Mouse (Mus musculus): ENCODE data around the gene Zfp61. TPM values are rescaled to one million over a fixed set of nuclear protein-coding genes. Genes with fewer than 3 reads are reported as not detected.

Zfp61 gene
- polyA plus RNA-seq, 1 experiment from 2014 or later = 21.7 TPM

DNA sequence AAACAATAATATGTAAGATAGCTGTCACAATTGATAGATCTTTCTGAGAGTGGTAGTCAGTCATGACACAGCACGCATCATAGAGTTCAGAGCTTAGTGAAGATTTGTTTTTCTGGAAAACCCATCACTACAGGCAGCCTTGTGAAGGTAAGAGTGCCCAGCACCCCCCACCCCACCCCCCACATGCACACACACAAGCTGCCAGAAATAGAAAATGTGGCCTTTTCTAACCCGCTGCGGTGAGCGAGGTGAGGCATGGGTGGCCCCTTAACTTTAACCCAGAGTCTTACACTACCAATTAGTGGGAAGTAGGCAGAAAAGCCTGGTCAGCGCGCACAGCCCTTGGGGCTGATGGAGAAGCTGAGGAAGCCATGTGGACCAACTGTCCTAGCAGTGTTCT lies 29.8 kb downstream of the Zfp61 start:
- no peaks in the 10 kb centered on the region for H3K27me3 ChIP-seq (replicated peaks; ENCODE audit: control insufficient read depth, insufficient read depth, low read length)
- H3K27ac ChIP-seq (ENCODE audit: low read length) = no peak overlapping the region
- no peak overlapping the region for H3K9ac ChIP-seq (ENCODE audit: low read depth, low read length)
- ATAC-seq = no peak
- no peak overlapping the region for H3K4me3 ChIP-seq (ENCODE audit: low read length)
- peaks cover 4% of the 10 kb centered on the region; the same call in 1 of the 2 replicates for H3K4me1 ChIP-seq (ENCODE audit: control insufficient read depth, insufficient read depth, low read length)
- H3K36me3 ChIP-seq (ENCODE audit: control insufficient read depth, insufficient read depth, low read length) = peaks cover 5% of the 10 kb centered on the region; the same call in 1 of the 2 replicates
- WGBS = 90% methylated on average over 6 of the region's 6 CpGs
- H3K9me3 ChIP-seq (ENCODE audit: control insufficient read depth, low read length) = no peaks in the 10 kb centered on the region
- H3K4me2 ChIP-seq (ENCODE audit: low read depth, low read length) = no peak overlapping the region

DNA sequence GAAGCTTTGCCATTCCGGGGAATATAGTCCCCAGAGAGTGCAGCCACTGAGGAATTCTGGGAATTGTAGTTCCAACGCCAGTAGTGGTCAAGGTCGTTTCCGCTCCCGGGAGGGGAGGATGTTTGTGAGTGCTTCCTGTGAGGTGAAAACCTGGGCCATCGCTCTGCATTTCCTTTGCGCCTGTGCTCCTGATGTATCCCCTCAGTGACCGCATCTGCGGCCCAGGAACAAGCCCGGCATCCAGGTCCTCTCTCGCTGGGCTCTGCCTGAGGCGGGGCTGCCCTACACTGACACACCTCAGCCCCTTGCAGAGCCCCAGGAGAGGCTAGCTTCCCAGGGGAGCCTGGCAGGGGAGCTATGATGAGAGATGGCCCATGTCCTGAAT lies 30.8 kb downstream of the Zfp61 start, which contains the start of gene Zfp93:
Gene Zfp93 (plus strand): TSS at position 133 of the 385 bp plus-strand sequence.
- peak; percentile 98 for ATAC-seq
- 0% methylated on average over 12 of the region's 12 CpGs for WGBS

DNA sequence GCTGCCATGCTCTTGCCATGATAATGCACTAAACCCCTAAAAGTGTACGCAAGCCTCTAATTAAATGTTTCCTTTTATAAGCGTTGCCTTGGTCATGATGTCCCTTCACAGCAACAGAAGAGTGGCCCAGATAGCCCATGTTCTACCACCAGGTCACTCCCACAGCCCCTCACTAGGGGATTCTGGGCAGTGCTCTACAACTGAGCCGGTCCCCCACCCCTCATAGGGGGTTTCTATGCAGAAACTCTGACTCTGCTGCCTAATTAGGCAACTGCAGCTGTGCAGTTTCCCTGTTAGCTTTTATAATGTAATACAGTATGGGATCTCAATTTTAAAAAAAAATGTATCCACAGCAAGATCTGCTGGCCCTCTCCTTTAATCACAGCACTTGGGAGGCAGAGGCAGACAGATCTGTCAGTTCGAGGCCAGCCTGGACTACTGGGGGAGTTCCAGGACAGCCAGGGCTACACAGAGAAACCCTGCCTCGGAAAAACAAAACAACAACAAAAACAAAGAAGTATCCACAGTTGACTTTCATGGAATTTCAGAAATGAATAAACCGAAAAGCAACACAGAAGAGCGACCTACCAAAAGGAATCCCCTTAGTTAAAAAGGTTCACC lies 31.3 kb downstream of the Zfp61 start:
- H3K9ac ChIP-seq (ENCODE audit: low read depth, low read length) = peak overlapping the region; percentile 80
- peak; percentile 73 for ATAC-seq
- H3K27me3 ChIP-seq (replicated peaks; ENCODE audit: control insufficient read depth, insufficient read depth, low read length) = no peaks in the 10 kb centered on the region
- H3K36me3 ChIP-seq (ENCODE audit: control insufficient read depth, insufficient read depth, low read length) = peaks cover 3% of the 10 kb centered on the region; the same call in 1 of the 2 replicates
- H3K9me3 ChIP-seq (ENCODE audit: control insufficient read depth, low read length) = no peaks in the 10 kb centered on the region
- no peak overlapping the region for H3K27ac ChIP-seq (ENCODE audit: low read length)
- whole genome bisulfite sequencing = 34% methylated on average over 7 of the region's 7 CpGs
- H3K4me2 ChIP-seq (ENCODE audit: low read depth, low read length) = peak overlapping the region; percentile 74
- peak overlapping the region; percentile 87 for H3K4me3 ChIP-seq (ENCODE audit: low read length)
- peaks cover 4% of the 10 kb centered on the region; the same call in 1 of the 2 replicates for H3K4me1 ChIP-seq (ENCODE audit: control insufficient read depth, insufficient read depth, low read length)

More for the DNA sequence above, 30.8 kb downstream of the Zfp61 start, which contains the start of gene Zfp93:
- H3K27me3 ChIP-seq (replicated peaks; ENCODE audit: control insufficient read depth, insufficient read depth, low read length) = no peaks in the 10 kb centered on the region
- H3K4me2 ChIP-seq (ENCODE audit: low read depth, low read length) = peak within 1 kb of the TSS; percentile 74
- H3K4me1 ChIP-seq (ENCODE audit: control insufficient read depth, insufficient read depth, low read length) = peaks cover 4% of the 10 kb centered on the region; the same call in 1 of the 2 replicates
- no peaks in the 10 kb centered on the region for H3K9me3 ChIP-seq (ENCODE audit: control insufficient read depth, low read length)
- peak within 1 kb of the TSS; percentile 80 for H3K9ac ChIP-seq (ENCODE audit: low read depth, low read length)
- peaks cover 5% of the 10 kb centered on the region; the same call in 1 of the 2 replicates for H3K36me3 ChIP-seq (ENCODE audit: control insufficient read depth, insufficient read depth, low read length)
- H3K27ac ChIP-seq (ENCODE audit: low read length) = peak within 1 kb of the TSS; percentile 46; the same call in 1 of the 2 replicates
- H3K4me3 ChIP-seq (ENCODE audit: low read length) = peak within 1 kb of the TSS; percentile 87

DNA sequence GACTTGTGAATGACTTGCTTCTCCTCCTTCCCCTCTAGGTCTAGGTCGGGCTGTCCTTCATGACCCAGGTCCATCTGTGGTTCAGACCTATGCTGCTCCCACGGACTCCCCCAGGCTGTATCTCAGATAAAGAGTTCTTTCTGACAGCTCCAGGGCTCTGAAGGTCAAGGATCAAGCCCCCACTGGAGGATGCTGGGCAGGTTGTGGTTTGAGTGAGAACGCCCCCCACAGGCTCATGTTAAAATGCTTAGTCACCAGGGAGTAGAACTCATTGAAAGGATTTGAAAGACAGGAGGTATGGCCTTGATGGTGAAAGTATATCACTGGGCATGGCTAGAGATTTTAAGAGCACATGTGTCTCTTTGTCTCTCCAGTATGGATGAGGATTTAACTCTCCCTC lies 31.8 kb downstream of the Zfp61 start:
- no peak overlapping the region for H3K4me3 ChIP-seq (ENCODE audit: low read length)
- peaks cover 4% of the 10 kb centered on the region; the same call in 1 of the 2 replicates for H3K4me1 ChIP-seq (ENCODE audit: control insufficient read depth, insufficient read depth, low read length)
- H3K27me3 ChIP-seq (replicated peaks; ENCODE audit: control insufficient read depth, insufficient read depth, low read length) = no peaks in the 10 kb centered on the region
- H3K36me3 ChIP-seq (ENCODE audit: control insufficient read depth, insufficient read depth, low read length) = no peaks in the 10 kb centered on the region
- 81% methylated on average over 3 of the region's 3 CpGs for WGBS
- ATAC-seq = no peak
- no peak overlapping the region for H3K9ac ChIP-seq (ENCODE audit: low read depth, low read length)
- H3K9me3 ChIP-seq (ENCODE audit: control insufficient read depth, low read length) = no peaks in the 10 kb centered on the region
- no peak overlapping the region for H3K27ac ChIP-seq (ENCODE audit: low read length)
- no peak overlapping the region for H3K4me2 ChIP-seq (ENCODE audit: low read depth, low read length)

DNA sequence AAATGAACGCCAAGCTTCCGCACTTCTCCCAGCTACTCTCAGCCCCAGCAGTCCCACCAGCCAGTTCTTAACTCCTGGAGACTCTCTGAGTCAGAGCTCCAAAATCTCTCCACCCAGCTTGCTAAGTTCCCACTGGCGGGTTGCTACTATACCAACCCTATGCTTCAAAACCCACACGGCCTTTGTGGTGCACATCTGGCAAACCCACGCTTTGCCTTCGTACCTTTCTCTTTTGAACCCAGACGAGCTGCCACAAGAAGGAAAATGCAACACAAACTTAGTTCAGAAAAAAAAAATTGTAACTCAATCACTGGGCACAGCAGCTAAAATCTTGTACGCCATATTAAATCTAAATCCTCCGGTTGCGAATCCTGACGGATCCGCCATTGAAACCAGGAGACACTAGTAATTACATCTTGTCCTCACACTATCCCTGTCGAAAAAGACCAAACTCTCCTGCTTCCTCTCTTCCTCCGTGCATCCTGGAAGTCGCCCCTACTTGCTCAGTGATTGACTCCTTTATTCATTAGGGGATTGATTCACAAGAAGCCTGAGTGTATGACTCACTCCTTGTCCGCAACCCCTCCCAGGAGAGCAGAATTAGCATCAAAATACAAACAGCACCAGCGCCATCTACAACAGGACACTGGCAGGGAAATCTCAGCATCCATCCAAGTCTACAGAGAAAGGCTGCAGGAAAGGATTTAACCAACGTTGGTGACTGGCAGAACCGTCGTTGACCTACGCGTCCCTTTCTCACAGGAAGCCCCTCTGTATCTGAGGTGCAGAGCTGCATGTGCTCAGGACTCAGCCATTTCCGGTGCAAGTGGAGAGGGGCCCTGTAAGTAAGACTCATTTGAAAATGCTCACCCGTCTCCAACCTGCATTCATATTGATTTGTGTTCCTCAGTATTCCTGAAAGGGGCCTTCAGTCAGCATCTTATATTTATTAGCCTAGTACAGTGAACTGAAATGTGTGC lies 32.6 kb downstream of the Zfp61 start:
- ATAC-seq = no peak
- H3K4me2 ChIP-seq (ENCODE audit: low read depth, low read length) = no peak overlapping the region
- H3K4me1 ChIP-seq (ENCODE audit: control insufficient read depth, insufficient read depth, low read length) = peaks cover 4% of the 10 kb centered on the region; the same call in 1 of the 2 replicates
- no peak overlapping the region for H3K27ac ChIP-seq (ENCODE audit: low read length)
- H3K27me3 ChIP-seq (replicated peaks; ENCODE audit: control insufficient read depth, insufficient read depth, low read length) = no peaks in the 10 kb centered on the region
- H3K36me3 ChIP-seq (ENCODE audit: control insufficient read depth, insufficient read depth, low read length) = no peaks in the 10 kb centered on the region
- no peak overlapping the region for H3K9ac ChIP-seq (ENCODE audit: low read depth, low read length)
- H3K9me3 ChIP-seq (ENCODE audit: control insufficient read depth, low read length) = no peaks in the 10 kb centered on the region
- no peak overlapping the region for H3K4me3 ChIP-seq (ENCODE audit: low read length)
- WGBS = 77% methylated on average over 24 of the region's 24 CpGs

DNA sequence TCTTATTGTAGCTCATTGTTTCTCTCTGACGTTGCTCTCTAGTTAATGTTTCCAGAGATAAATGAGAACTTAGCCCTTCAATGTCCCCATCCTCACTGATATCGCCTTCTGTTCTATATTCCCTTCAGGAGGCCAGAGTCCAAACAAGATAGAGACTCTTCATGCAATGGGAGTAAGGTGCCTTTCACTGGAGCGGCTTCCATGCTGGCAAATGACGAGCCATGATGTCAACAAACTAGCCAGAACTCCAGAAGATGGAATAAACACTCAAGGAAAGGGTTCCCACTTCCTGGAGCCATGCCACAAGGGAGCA lies 41.1 kb downstream of the Zfp61 start:
- Histone ChIP-seq H3K4me3 (ENCODE audit: low read length) (no peak overlapping the region), H3K9me3 (ENCODE audit: control insufficient read depth, low read length) (no peaks in the 10 kb centered on the region), H3K36me3 (ENCODE audit: control insufficient read depth, insufficient read depth, low read length) (0 out of 2 replicates have a peak, but pooled peaks cover 3% of the 10 kb centered on the region), H3K4me2 (ENCODE audit: low read depth, low read length) (no peak overlapping the region), H3K4me1 (ENCODE audit: control insufficient read depth, insufficient read depth, low read length) (peaks cover 4% of the 10 kb centered on the region), H3K27me3 (replicated peaks; ENCODE audit: control insufficient read depth, insufficient read depth, low read length) (no peaks in the 10 kb centered on the region), H3K27ac (ENCODE audit: low read length) (no peak overlapping the region), H3K9ac (ENCODE audit: low read depth, low read length) (no peak overlapping the region)
- peak; percentile 59; the same call in 1 of the 2 replicates for ATAC-seq
- WGBS = 79% methylated on average over 4 of the region's 4 CpGs

DNA sequence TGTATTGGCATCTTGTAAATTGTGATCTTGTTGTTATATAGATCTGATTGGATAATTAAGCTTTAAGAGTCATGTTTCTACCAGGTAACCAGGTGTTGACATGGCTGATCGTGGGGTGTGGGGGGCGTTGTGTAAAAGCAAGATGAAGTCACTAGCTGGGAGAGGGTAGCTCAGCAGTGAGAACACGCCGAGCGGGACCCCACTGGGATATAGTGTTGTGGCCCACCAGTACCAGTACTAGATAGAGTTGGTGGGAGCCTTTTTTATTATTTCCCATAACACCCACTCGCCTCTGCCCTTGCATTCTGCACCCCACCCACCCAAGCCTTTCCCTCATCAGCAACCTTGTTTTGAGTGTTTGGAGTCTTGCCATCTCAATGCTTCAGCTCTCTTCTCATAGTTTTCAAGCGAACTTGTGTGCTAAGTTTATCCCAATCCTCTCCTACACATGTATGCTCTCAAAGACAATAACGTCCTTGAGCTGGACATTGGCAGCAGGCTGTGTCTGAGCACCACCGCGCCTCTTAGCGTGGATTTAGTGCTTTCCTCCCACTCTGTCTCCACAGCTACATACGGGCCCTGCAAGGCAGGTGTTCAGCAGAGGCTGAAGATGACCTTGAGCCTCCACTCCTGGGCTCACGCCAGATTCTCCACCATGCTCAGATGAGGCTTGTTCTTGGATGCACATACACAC lies 41.6 kb downstream of the Zfp61 start:
- H3K27me3 ChIP-seq (replicated peaks; ENCODE audit: control insufficient read depth, insufficient read depth, low read length) = no peaks in the 10 kb centered on the region
- no peak overlapping the region for H3K9ac ChIP-seq (ENCODE audit: low read depth, low read length)
- H3K9me3 ChIP-seq (ENCODE audit: control insufficient read depth, low read length) = no peaks in the 10 kb centered on the region
- ATAC-seq = no peak
- H3K4me2 ChIP-seq (ENCODE audit: low read depth, low read length) = no peak overlapping the region
- WGBS = 88% methylated on average over 13 of the region's 13 CpGs
- H3K4me3 ChIP-seq (ENCODE audit: low read length) = no peak overlapping the region
- peaks cover 5% of the 10 kb centered on the region for H3K4me1 ChIP-seq (ENCODE audit: control insufficient read depth, insufficient read depth, low read length)
- no peak overlapping the region for H3K27ac ChIP-seq (ENCODE audit: low read length)
- H3K36me3 ChIP-seq (ENCODE audit: control insufficient read depth, insufficient read depth, low read length) = 0 out of 2 replicates have a peak, but pooled peaks cover 3% of the 10 kb centered on the region

DNA sequence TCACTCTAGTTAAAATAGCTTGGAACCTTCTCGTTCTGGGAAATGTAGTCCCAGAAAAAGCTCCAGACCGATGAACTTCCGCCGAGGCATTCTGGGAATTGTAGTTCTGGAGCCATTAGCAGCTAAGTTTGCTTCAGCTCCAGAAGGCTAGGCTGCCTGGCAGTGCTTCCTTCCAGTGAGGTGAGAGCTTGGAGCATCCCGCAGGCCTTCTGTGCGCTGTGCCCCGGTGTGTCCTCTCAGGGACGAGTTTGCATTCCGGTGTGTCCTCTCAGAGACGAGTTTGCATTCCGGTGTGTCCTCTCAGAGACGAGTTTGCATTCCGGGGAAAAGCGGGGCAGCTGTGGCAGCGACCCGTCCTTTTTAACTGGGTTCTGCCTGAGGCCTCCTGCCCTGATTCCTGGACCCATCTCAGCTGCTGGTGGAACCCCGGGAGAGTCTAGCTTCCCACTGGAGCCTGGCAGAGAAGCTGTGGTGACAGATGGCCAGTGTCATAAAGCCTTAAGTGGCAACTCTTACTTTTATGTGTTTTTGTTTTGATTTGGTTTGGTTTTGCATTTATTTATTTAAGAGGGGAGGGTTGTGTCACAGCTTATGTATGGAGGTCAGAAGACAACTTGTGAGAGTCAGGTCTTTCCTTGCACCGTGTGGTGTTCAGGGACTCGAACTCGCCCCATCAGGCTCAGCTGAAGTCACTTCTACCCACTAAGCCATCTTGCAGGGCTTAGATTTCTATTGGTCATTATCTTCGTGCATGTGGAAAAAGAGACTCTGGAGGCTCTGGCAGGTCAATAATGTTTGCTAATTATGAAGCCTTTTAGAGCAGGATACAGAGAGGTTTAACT lies 46.2 kb downstream of the Zfp61 start, which contains the start of gene Zfp108:
Gene Zfp108 (plus strand): TSS at position 162 of the 842 bp plus-strand sequence.
- ATAC-seq = peak; percentile 95
- Histone ChIP-seq H3K27me3 (replicated peaks; ENCODE audit: control insufficient read depth, insufficient read depth, low read length) (no peaks in the 10 kb centered on the region), H3K4me1 (ENCODE audit: control insufficient read depth, insufficient read depth, low read length) (peaks cover 5% of the 10 kb centered on the region), H3K27ac (ENCODE audit: low read length) (0 out of 2 replicates have a peak within 1 kb of the TSS, but pooled peaks have one; percentile 16), H3K36me3 (ENCODE audit: control insufficient read depth, insufficient read depth, low read length) (no peaks in the 10 kb centered on the region), H3K9me3 (ENCODE audit: control insufficient read depth, low read length) (no peaks in the 10 kb centered on the region), H3K4me3 (ENCODE audit: low read length) (peak within 1 kb of the TSS; percentile 60), H3K9ac (ENCODE audit: low read depth, low read length) (peak within 1 kb of the TSS; percentile 75), H3K4me2 (ENCODE audit: low read depth, low read length) (peak within 1 kb of the TSS; percentile 76)
- WGBS = 16% methylated on average over 21 of the region's 21 CpGs

Data from intestine, embryonic 16.5 days (tissue).